Mouse (Mus musculus): ENCODE data around the gene Ramp2. TPM values are rescaled to one million over a fixed set of nuclear protein-coding genes. Genes with fewer than 3 reads are reported as not detected.
A peak's percentile ranks its signal among the peaks of the same experiment; 100 is the strongest.

Ramp2 gene
- polyA plus RNA-seq, 1 experiment from 2014 or later = 21.8 TPM

GRCm38 (mm10) chr11:101221306-101221986, 24.4 kb upstream of the Ramp2 start:
- ATAC-seq (ENCODE audit: low read depth) = no peak
- 52% methylated on average over 8 of the region's 8 CpGs for WGBS (ENCODE audit: insufficient replicate concordance)
- no peak overlapping the region for H3K27ac ChIP-seq (ENCODE audit: low read length)

GRCm38 (mm10) chr11:101224337-101224736, 21.5 kb upstream of the Ramp2 start:
- Histone ChIP-seq H3K27ac (ENCODE audit: low read length) (no peak overlapping the region), H3K36me3 (ENCODE audit: control insufficient read depth, insufficient read depth) (no peaks in the 10 kb centered on the region), H3K4me3 (ENCODE audit: low read depth, low read length) (no peak overlapping the region), H3K4me2 (ENCODE audit: low read depth, low read length) (no peak overlapping the region), H3K27me3 (ENCODE audit: control insufficient read depth, insufficient read depth, low read depth, low read length) (peaks cover 6% of the 10 kb centered on the region), H3K9me3 (replicated peaks; ENCODE audit: control insufficient read depth, low read length) (no peaks in the 10 kb centered on the region), H3K4me1 (ENCODE audit: control insufficient read depth, low read depth, low read length) (peaks cover 11% of the 10 kb centered on the region), H3K9ac (ENCODE audit: low read depth, low read length) (no peak overlapping the region)
- 65% methylated on average over 3 of the region's 3 CpGs for WGBS (ENCODE audit: insufficient replicate concordance)
- no peak for ATAC-seq (ENCODE audit: low read depth)

More at GRCm38 (mm10) chr11:101221306-101221986, 24.4 kb upstream of the Ramp2 start:
- H3K9ac ChIP-seq (ENCODE audit: low read depth, low read length) = no peak overlapping the region
- H3K36me3 ChIP-seq (ENCODE audit: control insufficient read depth, insufficient read depth) = no peaks in the 10 kb centered on the region; the same call in 1 of the 2 replicates
- H3K27me3 ChIP-seq (ENCODE audit: control insufficient read depth, insufficient read depth, low read depth, low read length) = no peaks in the 10 kb centered on the region
- no peak overlapping the region for H3K4me3 ChIP-seq (ENCODE audit: low read depth, low read length)
- H3K4me1 ChIP-seq (ENCODE audit: control insufficient read depth, low read depth, low read length) = peaks cover 10% of the 10 kb centered on the region
- no peak overlapping the region for H3K4me2 ChIP-seq (ENCODE audit: low read depth, low read length)
- H3K9me3 ChIP-seq (replicated peaks; ENCODE audit: control insufficient read depth, low read length) = no peaks in the 10 kb centered on the region

DNA sequence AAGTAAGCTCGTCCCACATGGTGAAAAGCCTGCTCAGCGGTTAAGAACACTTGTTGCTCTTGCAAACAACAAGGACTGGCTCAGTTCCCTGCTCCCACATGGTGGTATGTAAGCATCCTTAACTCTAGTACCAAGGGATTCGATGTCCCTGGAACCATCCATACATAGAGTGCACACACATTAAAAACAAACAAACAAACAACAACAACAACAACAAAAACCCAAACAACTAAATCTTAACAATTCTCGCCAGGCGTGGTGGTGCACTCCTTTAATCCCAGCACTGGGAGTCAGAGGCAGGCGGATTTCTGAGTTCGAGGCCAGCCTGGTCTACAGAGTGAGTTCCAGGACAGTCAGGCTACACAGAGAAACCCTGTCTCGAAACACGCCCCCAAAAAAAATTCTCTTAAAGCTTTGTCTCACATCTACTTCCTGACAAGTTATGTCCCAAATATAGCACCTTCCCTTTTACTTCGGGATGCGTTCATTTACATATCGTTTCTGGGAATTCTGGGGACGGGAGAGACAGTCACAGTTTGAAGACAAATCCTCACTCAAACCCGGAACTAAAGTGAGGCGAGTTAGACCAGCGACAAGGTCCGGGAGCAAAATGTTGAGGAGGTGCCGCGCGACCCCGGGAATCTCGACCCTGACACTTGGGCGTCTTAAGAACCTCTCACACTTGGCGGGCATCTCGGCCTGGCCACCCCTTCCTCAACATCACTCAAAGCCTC, 20.3 kb upstream of the Ramp2 start:
- Histone ChIP-seq H3K4me1 (ENCODE audit: control insufficient read depth, low read depth, low read length) (peaks cover 11% of the 10 kb centered on the region), H3K4me2 (ENCODE audit: low read depth, low read length) (peak overlapping the region; percentile 81), H3K4me3 (ENCODE audit: low read depth, low read length) (peak overlapping the region; percentile 92), H3K9me3 (replicated peaks; ENCODE audit: control insufficient read depth, low read length) (no peaks in the 10 kb centered on the region), H3K9ac (ENCODE audit: low read depth, low read length) (peak overlapping the region; percentile 97), H3K36me3 (ENCODE audit: control insufficient read depth, insufficient read depth) (no peaks in the 10 kb centered on the region), H3K27ac (ENCODE audit: low read length) (peak overlapping the region; percentile 87), H3K27me3 (ENCODE audit: control insufficient read depth, insufficient read depth, low read depth, low read length) (peaks cover 13% of the 10 kb centered on the region)
- ATAC-seq (ENCODE audit: low read depth) = no peak
- WGBS (ENCODE audit: insufficient replicate concordance) = 17% methylated on average over 25 of the region's 25 CpGs

- Histone ChIP-seq H3K4me2 (ENCODE audit: low read depth, low read length) (peak within 1 kb of the TSS; percentile 81), H3K9me3 (replicated peaks; ENCODE audit: control insufficient read depth, low read length) (no peaks in the 10 kb centered on the region), H3K9ac (ENCODE audit: low read depth, low read length) (peak within 1 kb of the TSS; percentile 97), H3K4me3 (ENCODE audit: low read depth, low read length) (peak within 1 kb of the TSS; percentile 92), H3K4me1 (ENCODE audit: control insufficient read depth, low read depth, low read length) (peaks cover 11% of the 10 kb centered on the region), H3K27ac (ENCODE audit: low read length) (peak within 1 kb of the TSS; percentile 87), H3K36me3 (ENCODE audit: control insufficient read depth, insufficient read depth) (no peaks in the 10 kb centered on the region), H3K27me3 (ENCODE audit: control insufficient read depth, insufficient read depth, low read depth, low read length) (peaks cover 18% of the 10 kb centered on the region)
- under 1% methylated on average over 56 of the region's 56 CpGs for WGBS (ENCODE audit: insufficient replicate concordance)
- peak; percentile 97 for ATAC-seq (ENCODE audit: low read depth)
These were observed 19.6 kb upstream of the Ramp2 start, which contains the start of gene Ezh1 for GRCm38 (mm10) chr11:101226065-101226701. Ezh1 (minus strand) TSS chr11:101226463.

- H3K4me2 ChIP-seq (ENCODE audit: low read depth, low read length) = no peak overlapping the region
- H3K9ac ChIP-seq (ENCODE audit: low read depth, low read length) = no peak overlapping the region
- H3K27me3 ChIP-seq (ENCODE audit: control insufficient read depth, insufficient read depth, low read depth, low read length) = peaks cover 28% of the 10 kb centered on the region
- no peak overlapping the region for H3K4me3 ChIP-seq (ENCODE audit: low read depth, low read length)
- H3K4me1 ChIP-seq (ENCODE audit: control insufficient read depth, low read depth, low read length) = peaks cover 11% of the 10 kb centered on the region
- WGBS (ENCODE audit: insufficient replicate concordance) = 23% methylated on average over 8 of the region's 8 CpGs
- no peak for ATAC-seq (ENCODE audit: low read depth)
- no peak overlapping the region for H3K27ac ChIP-seq (ENCODE audit: low read length)
- H3K36me3 ChIP-seq (ENCODE audit: control insufficient read depth, insufficient read depth) = no peaks in the 10 kb centered on the region
- H3K9me3 ChIP-seq (replicated peaks; ENCODE audit: control insufficient read depth, low read length) = no peaks in the 10 kb centered on the region
These were observed 16.4 kb upstream of the Ramp2 start for GRCm38 (mm10) chr11:101229361-101229900.

- H3K4me2 ChIP-seq (ENCODE audit: low read depth, low read length) = no peak overlapping the region
- H3K9ac ChIP-seq (ENCODE audit: low read depth, low read length) = no peak overlapping the region
- no peaks in the 10 kb centered on the region for H3K36me3 ChIP-seq (ENCODE audit: control insufficient read depth, insufficient read depth)
- no peaks in the 10 kb centered on the region for H3K9me3 ChIP-seq (replicated peaks; ENCODE audit: control insufficient read depth, low read length)
- no peak overlapping the region for H3K4me3 ChIP-seq (ENCODE audit: low read depth, low read length)
- peaks cover 7% of the 10 kb centered on the region for H3K4me1 ChIP-seq (ENCODE audit: control insufficient read depth, low read depth, low read length)
- peaks cover 28% of the 10 kb centered on the region for H3K27me3 ChIP-seq (ENCODE audit: control insufficient read depth, insufficient read depth, low read depth, low read length)
- no peak overlapping the region for H3K27ac ChIP-seq (ENCODE audit: low read length)
- ATAC-seq (ENCODE audit: low read depth) = no peak
- WGBS (ENCODE audit: insufficient replicate concordance) = 24% methylated on average over 2 of the region's 2 CpGs
These were observed 15.7 kb upstream of the Ramp2 start for GRCm38 (mm10) chr11:101230061-101230511.

DNA sequence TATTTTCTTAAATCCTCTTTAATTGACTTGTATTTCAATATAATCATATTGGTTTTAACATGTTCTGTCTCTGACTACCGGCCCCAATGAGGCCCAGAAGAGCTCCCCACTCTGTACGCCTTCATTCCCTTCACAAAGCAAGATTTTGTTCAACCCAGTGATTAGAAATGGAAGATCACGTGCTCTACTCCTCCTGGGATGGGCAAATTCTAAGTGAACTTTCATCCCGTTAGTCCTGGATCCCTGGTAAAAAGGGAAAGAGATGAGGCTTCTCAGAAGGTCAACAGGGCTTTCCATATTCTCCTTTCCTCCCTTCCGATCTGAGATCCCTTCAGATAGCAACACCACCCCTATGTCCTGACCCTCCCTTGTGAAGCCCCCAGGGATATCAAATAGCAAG, 15.3 kb upstream of the Ramp2 start:
- no peak overlapping the region for H3K4me3 ChIP-seq (ENCODE audit: low read depth, low read length)
- no peak for ATAC-seq (ENCODE audit: low read depth)
- H3K9me3 ChIP-seq (replicated peaks; ENCODE audit: control insufficient read depth, low read length) = no peaks in the 10 kb centered on the region
- no peak overlapping the region for H3K9ac ChIP-seq (ENCODE audit: low read depth, low read length)
- H3K4me1 ChIP-seq (ENCODE audit: control insufficient read depth, low read depth, low read length) = peaks cover 2% of the 10 kb centered on the region; the same call in 1 of the 2 replicates
- WGBS (ENCODE audit: insufficient replicate concordance) = 26% methylated on average over 5 of the region's 5 CpGs
- H3K4me2 ChIP-seq (ENCODE audit: low read depth, low read length) = no peak overlapping the region
- H3K27me3 ChIP-seq (ENCODE audit: control insufficient read depth, insufficient read depth, low read depth, low read length) = peaks cover 28% of the 10 kb centered on the region
- no peak overlapping the region for H3K27ac ChIP-seq (ENCODE audit: low read length)
- no peaks in the 10 kb centered on the region for H3K36me3 ChIP-seq (ENCODE audit: control insufficient read depth, insufficient read depth)

DNA sequence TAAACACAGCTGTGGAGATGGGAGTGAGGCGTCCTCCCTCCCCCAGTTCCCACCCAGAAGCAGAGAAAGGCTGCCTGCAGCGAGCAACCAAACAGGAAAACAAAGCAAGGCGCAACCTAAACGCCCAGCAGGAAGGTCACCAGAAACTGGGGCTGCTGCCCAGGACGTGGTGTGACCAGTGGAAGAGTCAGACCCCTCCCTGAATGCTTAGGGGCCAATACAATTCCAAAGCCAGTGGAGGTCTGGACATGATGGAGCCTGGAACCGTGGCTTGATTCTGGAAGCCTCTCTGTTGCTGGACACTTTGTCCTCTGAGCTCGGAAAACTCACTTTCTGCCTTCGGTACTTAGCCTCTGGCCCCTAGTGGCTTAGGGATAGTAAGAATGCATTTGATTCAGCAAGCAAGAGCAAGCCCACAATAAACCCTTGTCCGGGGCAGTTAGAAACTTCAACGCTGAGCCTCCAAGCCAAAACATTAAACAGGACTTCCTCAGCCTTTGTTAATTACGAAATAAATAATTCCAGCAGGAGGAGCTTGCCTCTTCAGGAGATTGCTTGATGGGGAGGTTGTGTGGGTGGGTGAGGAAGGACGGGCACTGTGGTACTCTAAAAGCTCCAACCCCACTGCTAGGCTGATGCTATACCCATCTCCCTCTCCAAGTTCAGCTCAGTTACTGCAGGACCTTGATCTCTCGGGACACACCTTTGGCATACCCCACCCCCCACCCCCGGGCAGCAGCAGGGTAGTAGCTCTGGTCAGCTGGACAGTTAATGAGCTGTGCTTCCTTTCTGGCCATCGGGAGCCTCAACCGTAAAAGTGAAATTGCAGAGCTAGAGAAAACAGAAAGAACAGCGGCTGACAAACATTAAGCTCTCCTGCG, 14.6 kb upstream of the Ramp2 start:
- no peaks in the 10 kb centered on the region for H3K36me3 ChIP-seq (ENCODE audit: control insufficient read depth, insufficient read depth)
- no peak overlapping the region for H3K4me3 ChIP-seq (ENCODE audit: low read depth, low read length)
- 3% methylated on average over 18 of the region's 18 CpGs for WGBS (ENCODE audit: insufficient replicate concordance)
- no peaks in the 10 kb centered on the region for H3K9me3 ChIP-seq (replicated peaks; ENCODE audit: control insufficient read depth, low read length)
- peak overlapping the region; percentile 40 for H3K4me2 ChIP-seq (ENCODE audit: low read depth, low read length)
- peaks cover 28% of the 10 kb centered on the region for H3K27me3 ChIP-seq (ENCODE audit: control insufficient read depth, insufficient read depth, low read depth, low read length)
- peaks cover 2% of the 10 kb centered on the region; the same call in 1 of the 2 replicates for H3K4me1 ChIP-seq (ENCODE audit: control insufficient read depth, low read depth, low read length)
- no peak for ATAC-seq (ENCODE audit: low read depth)
- H3K27ac ChIP-seq (ENCODE audit: low read length) = peak overlapping the region; percentile 33; the same call in 1 of the 2 replicates
- H3K9ac ChIP-seq (ENCODE audit: low read depth, low read length) = no peak overlapping the region

All from liver, embryonic 16.5 days (tissue).